Mouse (Mus musculus): ENCODE data around the gene 1700020N01Rik. TPM values are rescaled to one million over a fixed set of nuclear protein-coding genes. Genes with fewer than 3 reads are reported as not detected.

1700020N01Rik gene
- polyA plus RNA-seq, 1 experiment from 2014 or later = 0.26 TPM

Other genes starting within 250 kb of the 1700020N01Rik start
- not detected in 2 replicates for gene Aldh8a1, start 215.9 kb upstream of the 1700020N01Rik start, polyA plus RNA-seq (2014; fragmentation: Nextera tagmentation; extraction: Ambion mirVana)

Data from heart, embryonic 14.5 days (tissue).